Mouse (Mus musculus) ES-Bruce4 (cell line): ENCODE measurements around the gene Lgals7.

Experiments
- CTCF ChIP-seq: IDR thresholded peaks from one replicate; pipeline ENCODE4 v1.8.1; 2011; ENCODE audit warnings: low read depth, low read length
- POLR2A ChIP-seq: IDR thresholded peaks from one replicate; pipeline ENCODE4 v1.8.1; 2011; ENCODE audit warnings: low read length; ENCODE audit not compliant: insufficient read depth

DNA sequence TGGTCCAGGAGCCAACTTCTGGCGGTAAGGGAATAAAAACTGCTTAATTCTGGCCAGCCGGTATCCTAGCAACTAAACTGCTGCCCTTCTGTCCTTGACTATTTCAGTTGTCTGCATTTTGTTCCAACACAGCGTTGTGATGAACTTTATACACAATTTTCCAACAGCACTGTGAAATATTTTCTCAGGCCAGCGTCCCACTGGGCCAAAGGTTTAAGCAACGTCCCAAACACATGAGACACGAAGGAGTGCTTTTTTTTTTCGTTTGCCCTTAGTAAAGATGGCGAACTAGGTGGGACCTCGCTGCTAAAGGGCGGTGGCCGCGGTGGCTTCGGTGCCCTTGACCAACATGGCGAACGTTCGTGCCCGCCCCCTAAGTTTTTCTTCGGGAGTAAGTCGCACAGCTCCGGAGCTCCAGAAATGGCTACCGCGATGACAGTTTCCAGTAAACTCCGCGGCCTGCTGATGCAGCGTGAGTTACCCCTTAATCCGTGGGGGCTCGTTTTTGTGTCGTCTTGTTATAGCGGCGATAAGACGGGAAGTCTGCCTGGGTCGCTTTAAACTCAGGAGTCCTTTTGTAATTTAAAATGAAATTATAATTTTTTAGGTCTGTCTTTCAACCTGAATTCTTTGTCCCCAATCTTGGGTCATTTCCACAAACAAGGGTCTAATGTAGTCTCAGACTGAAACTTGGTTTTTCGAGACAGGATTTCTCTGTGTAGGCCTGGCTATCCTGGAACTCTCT lies 38.5 kb upstream of the Lgals7 start, which contains the start of gene Ech1:
- no peak for TF ChIP-seq CTCF
- TF ChIP-seq POLR2A = no peak
